Mouse (Mus musculus): ENCODE results near the gene Kcnc3.

Kcnc3 gene

GRCm38 (mm10) chr7:44590402-44591347 lies at the start of gene Kcnc3:
Gene Kcnc3, plus strand, starts transcription at chr7:44590664.
- no peak for DNase-seq (ENCODE audit: low read depth, low spot score)

GRCm38 (mm10) chr7:44542555-44542954 lies 47.9 kb upstream of the Kcnc3 start:
- DNase-seq (ENCODE audit: low read depth, low spot score): no peak

GRCm38 (mm10) chr7:44543071-44543470 lies 47.4 kb upstream of the Kcnc3 start:
- no peak for DNase-seq (ENCODE audit: low read depth, low spot score)

GRCm38 (mm10) chr7:44546274-44546673 lies 44.2 kb upstream of the Kcnc3 start:
- no peak for DNase-seq (ENCODE audit: low read depth, low spot score)

GRCm38 (mm10) chr7:44547041-44547440 lies 43.4 kb upstream of the Kcnc3 start:
- DNase-seq (ENCODE audit: low read depth, low spot score): no peak

- DNase-seq (ENCODE audit: low read depth, low spot score): no peak
These were observed 42.7 kb upstream of the Kcnc3 start for GRCm38 (mm10) chr7:44547725-44548124.

GRCm38 (mm10) chr7:44548497-44549087 lies 41.9 kb upstream of the Kcnc3 start, which contains the start of gene Pold1:
Gene Pold1, minus strand, starts transcription at chr7:44548849.
- DNase-seq (ENCODE audit: low read depth, low spot score): peak; percentile 100

- DNase-seq (ENCODE audit: low read depth, low spot score): no peak
These were observed 40.6 kb upstream of the Kcnc3 start for GRCm38 (mm10) chr7:44549621-44550408.

- no peak for DNase-seq (ENCODE audit: low read depth, low spot score)
These were observed 40.1 kb upstream of the Kcnc3 start for GRCm38 (mm10) chr7:44550409-44550678.

GRCm38 (mm10) chr7:44551301-44551700 lies 39.2 kb upstream of the Kcnc3 start:
- DNase-seq (ENCODE audit: low read depth, low spot score): no peak

GRCm38 (mm10) chr7:44551731-44552130 lies 38.7 kb upstream of the Kcnc3 start:
- no peak for DNase-seq (ENCODE audit: low read depth, low spot score)

- no peak for DNase-seq (ENCODE audit: low read depth, low spot score)
These were observed 38.1 kb upstream of the Kcnc3 start for GRCm38 (mm10) chr7:44552141-44552908.

GRCm38 (mm10) chr7:44553196-44553764 lies 37.2 kb upstream of the Kcnc3 start:
- peak; percentile 69 for DNase-seq (ENCODE audit: low read depth, low spot score)

- DNase-seq (ENCODE audit: low read depth, low spot score): peak; percentile 87
These were observed 36.6 kb upstream of the Kcnc3 start, which contains the start of gene Nr1h2 for GRCm38 (mm10) chr7:44553826-44554225. Gene Nr1h2, minus strand, starts transcription at chr7:44553951.

GRCm38 (mm10) chr7:44557629-44558028 lies 32.8 kb upstream of the Kcnc3 start:
- DNase-seq (ENCODE audit: low read depth, low spot score): no peak

GRCm38 (mm10) chr7:44560435-44561400 lies 29.7 kb upstream of the Kcnc3 start:
- peak; percentile 56 for DNase-seq (ENCODE audit: low read depth, low spot score)

GRCm38 (mm10) chr7:44563284-44563683 lies 27.2 kb upstream of the Kcnc3 start:
- no peak for DNase-seq (ENCODE audit: low read depth, low spot score)

- no peak for DNase-seq (ENCODE audit: low read depth, low spot score)
These were observed 26.0 kb upstream of the Kcnc3 start for GRCm38 (mm10) chr7:44564486-44564885.

- no peak for DNase-seq (ENCODE audit: low read depth, low spot score)
These were observed 25.1 kb upstream of the Kcnc3 start for GRCm38 (mm10) chr7:44565414-44565813.

- no peak for DNase-seq (ENCODE audit: low read depth, low spot score)
These were observed 21.7 kb upstream of the Kcnc3 start for GRCm38 (mm10) chr7:44568803-44569202.
